Mouse (Mus musculus): ENCODE data around the gene Dnttip2. TPM values are rescaled to one million over a fixed set of nuclear protein-coding genes. Genes with fewer than 3 reads are reported as not detected.
A peak's percentile ranks its signal among the peaks of the same experiment; 100 is the strongest.
"Not testable (repeated sequence)": the region's sequence is repeated elsewhere in the genome, so short reads cannot be mapped to it uniquely, and the experiment has no call there.

Dnttip2 gene
- total RNA-seq (2015) (148 and 164 TPM in 2 replicates), total RNA-seq (2017) (121 and 132 TPM in 2 replicates)

DNA sequence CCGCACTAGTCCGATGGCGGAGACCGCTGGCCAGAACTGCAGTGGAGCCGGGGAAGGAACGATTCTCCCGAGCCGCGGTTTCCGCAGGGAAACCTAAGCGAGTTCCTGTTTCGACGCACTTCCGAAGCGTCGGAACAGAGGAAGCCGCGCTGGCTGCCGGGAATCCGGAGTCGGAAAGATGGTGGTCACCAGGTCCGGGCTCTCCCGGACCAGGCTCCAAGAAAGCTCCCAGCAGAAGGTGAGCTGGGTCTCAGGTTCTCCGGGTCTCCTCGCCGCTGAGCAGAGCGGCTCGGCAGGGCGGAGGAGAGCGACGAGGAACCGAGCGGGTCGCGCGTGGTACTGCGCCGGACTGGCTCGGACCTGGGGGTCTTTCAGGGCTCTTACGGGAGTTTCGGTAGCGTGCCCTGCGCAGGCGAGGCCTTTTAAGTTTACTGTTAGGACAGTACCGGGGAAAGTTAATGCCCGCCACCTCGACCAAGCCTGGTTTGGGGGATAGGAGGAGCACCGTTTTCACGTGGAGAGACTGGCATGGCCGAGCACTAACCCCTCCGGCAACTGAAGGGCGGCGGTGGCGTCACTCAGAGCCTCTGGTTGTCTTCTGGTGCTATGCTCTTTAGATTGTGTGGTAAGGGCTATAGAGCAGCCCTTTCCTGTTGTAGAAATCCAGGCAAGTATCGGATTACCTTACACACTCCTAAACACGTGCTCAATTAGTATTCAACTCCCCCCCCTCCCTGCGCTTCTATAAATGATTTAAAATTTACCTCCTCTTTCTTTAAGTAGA, at the start of gene Dnttip2:
Gene Dnttip2, plus strand, starts transcription at position 148 of the 784 bp plus-strand sequence.
- ATAC-seq (replicated peaks; ENCODE audit: poor library complexity) = peak; percentile 87

DNA sequence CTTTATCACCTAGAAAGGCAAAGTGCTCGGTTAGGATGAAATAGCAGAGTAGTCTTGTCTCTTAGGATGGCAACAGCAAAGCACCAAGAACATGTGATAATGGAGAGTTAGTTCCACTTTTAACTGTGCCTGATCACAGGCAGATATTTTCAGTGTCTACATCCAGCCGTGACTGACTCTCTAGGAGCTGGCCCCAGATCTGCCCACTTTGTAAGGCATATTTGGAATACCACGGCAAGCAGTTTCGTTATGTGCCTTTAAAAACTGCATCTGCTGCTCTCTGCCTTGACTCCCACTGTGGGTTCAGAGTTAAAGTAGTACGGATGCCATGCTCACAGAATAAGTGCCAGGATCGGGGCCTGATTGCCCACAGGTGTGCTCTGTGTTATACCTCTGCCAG, 47.2 kb upstream of the Dnttip2 start:
- not testable (repeated sequence) for ATAC-seq (replicated peaks; ENCODE audit: poor library complexity)

DNA sequence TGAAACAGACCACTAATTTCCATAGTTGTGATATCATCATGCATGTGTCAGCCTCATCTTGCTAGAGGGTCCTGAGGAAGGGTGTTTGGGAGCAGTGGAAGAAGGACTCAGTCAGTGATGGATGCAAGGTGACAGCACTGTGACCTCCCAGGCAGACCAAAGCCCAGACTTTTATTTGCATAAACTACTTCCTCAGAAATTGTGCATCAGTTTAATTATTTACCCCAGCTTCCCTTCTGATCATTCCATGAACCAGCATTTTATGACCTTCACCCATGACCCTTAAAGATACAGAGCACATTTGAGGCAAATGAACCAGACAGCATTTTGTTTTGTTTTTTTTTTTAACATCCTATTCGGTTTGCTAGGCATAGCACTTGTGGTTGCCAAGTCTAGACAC, 38.4 kb upstream of the Dnttip2 start:
- ATAC-seq (replicated peaks; ENCODE audit: poor library complexity) = no peak

DNA sequence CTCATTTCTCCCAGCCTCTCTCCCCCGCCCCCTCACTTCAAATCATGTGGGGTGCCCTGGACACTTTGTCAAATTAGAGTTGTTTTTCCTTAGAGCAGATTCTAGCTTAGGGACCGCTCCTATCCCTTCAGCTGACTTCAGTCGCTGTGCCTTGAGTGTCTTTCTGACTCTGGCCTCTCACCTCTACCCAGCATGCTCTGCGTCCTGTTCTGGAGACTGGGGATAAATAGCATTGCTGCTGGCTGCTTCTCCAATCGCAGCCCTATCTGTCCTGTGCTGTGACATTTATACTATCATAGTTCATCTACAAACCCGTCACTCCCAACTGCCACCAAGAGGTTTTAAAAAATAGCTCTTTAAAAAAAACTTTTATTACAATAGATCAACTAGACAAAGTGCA, 31.3 kb upstream of the Dnttip2 start:
- ATAC-seq (replicated peaks; ENCODE audit: poor library complexity) = peak; percentile 40

DNA sequence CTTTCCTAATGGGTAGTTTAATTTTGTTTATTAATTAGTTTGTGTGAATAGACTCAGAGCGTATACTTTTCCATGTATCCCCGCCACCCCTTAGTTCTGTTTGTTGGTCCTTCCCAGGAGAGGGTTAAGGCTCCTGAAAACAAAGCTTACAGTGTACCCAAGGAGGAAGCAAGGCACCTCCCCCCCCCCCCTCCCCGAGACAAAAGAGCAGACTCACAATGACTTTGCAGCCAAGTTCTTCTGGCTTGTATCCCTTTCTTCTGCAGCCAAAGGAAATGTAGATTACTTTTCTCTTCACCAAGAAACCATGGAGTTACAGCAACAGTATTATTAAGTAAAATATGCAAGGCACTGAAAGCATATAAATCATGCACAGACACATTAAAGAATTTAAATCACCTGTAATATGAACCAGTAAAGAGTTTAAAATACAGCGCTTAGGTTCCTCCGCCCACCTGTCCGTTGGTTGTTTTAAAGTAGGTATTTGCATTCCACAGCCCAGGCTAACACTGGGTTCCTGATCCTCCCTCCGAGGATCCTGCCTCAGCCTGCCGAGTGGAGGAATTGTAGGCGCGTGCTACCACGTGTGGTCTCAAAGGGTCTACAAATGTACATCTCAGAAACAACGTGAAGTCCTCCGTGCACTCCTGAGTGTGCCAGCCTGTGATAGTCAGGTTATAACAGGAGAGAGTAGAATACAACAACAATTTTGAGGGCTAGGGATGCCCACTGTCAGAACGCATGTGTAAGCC, 30.6 kb upstream of the Dnttip2 start:
- ATAC-seq (replicated peaks; ENCODE audit: poor library complexity) = 0 out of 2 replicates have a peak, but pooled peaks have one; percentile 10

DNA sequence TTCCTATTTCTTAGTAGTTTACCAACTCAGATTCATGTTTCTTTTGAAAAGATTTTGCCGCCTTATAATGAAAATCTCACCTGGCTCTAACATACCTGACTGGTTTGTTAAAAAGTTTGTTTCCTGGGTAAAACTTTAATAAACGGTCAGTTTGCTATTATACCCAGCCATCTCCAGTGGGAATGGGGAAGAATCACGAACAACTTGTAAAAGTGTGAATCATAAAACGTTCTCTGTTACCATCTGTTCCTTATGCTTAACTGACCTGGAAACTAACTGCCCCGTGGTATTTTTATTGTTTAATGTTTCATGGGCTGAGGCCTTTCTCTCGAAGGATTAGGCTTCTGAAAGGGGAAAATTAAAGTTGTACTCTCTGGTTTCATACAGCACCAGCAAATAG, 29.4 kb upstream of the Dnttip2 start:
- ATAC-seq (replicated peaks; ENCODE audit: poor library complexity) = no peak

DNA sequence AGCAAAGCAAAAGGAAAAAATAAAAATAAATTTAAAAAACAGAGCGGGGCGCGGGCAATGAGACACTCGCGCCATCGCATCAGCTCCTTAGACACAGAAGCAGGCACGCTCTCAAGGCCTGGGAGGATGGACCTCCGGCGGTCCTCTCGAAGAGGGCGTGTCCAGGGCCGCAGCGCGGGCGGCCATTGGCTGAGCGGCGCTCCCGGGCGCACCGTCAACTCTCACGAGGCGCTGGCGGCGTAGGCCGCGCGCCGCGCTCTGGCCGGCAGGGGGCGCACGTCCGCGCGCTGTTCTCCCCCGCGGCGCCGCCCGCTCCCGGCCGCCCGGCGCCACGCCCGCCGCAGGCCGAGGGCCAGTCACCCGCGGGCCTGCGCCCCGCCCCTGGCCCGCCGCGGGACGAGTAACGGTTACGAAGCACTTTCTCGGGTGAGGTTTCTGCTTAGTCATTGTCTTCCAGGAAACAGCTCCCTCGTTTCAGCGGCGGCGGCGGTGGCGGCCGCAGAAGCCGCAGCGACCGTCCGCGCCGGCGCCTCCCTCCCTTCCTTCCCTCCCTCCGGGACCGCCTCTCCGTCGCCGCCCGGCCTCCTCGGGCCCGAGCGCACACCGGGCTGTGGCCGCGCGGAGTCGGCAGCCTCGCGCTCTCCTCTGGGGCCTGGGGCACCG, 28.8 kb upstream of the Dnttip2 start, which contains the start of gene Gclm:
Gene Gclm, plus strand, starts transcription at position 343 of the 663 bp plus-strand sequence.
- ATAC-seq (replicated peaks; ENCODE audit: poor library complexity) = peak; percentile 66

DNA sequence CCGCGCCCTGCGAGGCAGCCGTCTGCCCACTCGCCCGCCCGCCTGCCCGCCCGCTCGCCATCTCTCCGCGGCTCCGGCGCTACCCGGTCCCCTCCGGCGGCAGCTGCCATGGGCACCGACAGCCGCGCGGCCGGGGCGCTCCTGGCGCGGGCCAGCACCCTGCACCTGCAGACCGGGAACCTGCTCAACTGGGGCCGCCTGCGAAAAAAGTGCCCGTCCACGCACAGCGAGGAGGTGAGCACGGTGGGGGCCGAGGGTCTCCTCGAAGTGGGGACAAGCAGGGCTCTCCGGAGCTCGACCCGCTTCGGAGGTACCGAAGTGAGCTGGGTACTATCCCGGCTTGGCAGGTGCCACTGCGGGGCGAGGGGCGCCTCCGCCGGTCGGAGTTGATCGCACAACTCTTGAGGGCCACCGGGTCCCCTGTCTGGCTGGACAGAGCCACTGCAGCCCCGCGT, 28.3 kb upstream of the Dnttip2 start:
- peak; percentile 4; the same call in 1 of the 2 replicates for ATAC-seq (replicated peaks; ENCODE audit: poor library complexity)

DNA sequence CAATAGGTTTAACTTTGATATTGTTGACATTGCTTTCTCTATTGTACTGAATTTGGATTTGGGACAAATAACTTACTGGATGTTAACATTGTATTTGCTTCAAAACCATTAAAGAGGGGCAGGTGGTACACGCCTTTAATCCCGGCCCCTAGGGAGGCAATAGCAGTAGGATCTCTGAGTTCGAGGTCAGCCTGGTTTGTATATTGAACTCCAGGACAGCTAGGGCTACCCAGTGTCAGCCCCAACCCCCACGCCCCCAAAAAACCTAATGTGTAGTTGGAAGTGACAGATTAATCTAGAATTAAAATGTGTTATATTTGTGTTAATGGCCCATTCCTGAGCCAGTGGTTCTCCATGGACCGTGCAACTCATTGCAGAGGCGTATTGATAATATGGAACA, 27.8 kb upstream of the Dnttip2 start:
- ATAC-seq (replicated peaks; ENCODE audit: poor library complexity) = no peak

DNA sequence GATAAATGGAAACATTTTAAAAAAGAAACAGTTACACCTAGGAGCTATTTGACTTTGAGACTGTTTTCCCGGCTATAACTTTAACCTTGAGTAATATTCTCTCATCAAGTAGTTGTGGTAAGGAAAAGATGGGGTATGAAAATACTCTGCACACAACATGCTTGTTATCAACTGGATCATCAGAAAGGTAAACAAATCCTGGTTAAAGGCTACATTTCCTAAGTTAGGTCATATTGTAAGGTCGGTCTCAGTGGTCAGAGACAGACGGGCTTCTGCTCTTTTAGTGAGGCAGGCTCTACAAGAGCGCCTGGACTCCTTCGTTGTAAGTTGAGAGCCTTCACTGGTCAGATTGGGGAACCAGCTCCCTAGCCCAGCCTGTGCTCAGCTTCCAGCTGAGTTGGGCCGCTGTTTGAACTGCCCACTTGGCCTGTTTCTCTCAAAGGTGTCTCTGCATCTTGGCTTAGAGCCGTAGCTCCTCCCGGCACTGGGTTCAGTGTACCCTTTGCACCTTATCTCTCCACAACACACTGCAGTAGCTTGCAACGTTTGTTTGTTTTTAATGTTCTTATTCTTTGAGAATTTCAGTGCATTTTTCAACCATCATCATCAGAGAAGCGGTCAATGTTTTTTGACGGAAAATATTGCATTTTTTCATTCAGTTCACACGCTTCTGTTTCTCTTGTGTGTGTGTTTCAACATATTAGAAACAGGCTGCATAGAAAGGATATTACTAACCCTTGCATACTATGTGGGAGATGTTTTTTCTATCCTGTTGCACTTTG, 27.0 kb upstream of the Dnttip2 start:
- peak; percentile 47 for ATAC-seq (replicated peaks; ENCODE audit: poor library complexity)

DNA sequence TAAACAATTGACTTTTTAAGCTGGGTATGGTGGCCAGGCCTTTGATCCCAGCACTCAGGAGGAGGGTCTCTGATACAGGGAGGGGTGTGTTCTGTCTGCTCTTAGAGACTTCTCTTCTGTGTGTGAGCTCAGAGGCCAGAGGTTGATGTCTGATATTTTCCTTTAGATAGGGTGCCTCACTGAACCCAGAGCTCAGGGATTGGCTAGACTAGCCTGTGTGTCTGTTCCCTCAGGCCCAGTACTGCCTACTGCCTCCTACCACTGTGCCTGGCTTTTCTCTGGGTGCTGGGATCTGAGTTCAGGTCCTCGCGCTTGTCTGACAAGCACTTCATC, 26.5 kb upstream of the Dnttip2 start:
- ATAC-seq (replicated peaks; ENCODE audit: poor library complexity) = peak; percentile 32

DNA sequence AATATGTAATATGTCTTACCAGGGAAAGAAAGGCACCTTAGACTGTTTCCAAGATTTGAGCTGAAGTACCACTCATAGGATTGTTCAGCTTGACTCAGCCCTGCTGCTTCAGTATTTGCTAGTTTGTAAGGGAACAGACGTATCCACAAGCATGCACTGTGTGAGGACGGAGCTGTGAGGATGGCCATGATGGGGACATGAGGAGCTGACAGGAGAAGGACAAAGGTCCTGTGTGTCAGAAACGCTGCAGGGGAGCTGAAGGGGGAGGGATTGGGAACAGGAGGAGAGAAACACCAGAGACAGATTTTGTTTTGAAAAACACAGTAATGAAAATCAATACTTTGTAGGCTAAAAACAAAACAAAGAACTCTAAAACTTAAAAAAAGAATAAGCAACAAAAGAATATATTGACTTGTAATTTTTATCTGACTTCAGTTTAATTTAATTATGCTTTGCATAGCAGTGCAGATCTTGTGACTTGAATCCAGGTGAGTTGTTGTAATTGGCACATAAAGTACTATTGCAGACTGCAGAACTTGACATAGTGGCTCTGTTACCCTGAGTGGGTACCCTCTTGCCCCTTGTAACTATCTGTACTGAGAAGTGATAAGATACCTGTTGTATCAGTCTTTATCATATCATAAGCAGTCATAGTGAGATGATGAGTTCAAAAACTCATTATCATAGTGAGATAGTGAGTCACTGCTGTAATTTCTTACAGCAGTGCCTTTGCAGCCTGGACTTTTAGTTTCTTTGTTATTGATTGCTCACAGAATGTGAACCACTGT, 21.5 kb upstream of the Dnttip2 start:
- ATAC-seq (replicated peaks; ENCODE audit: poor library complexity) = no peak

DNA sequence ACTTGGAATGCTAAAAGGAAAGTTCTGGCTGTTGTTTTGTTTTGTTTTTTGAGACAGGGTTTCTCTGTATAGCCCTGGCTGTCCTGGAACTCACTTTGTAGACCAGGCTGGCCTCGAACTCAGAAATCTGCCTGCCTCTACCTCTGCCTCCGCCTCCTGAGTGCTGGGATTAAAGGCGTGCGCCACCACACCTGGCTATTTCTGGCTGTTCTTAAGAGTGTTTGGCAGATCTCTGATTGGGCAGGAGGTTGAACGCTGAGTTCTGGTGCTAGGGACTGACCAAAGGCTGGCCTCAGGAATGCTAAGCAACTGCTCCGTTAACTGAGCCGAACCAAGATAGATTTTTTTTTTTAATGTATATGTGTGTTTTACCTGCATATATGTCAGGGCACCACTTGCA, 20.1 kb upstream of the Dnttip2 start:
- ATAC-seq (replicated peaks; ENCODE audit: poor library complexity) = not testable (repeated sequence)

DNA sequence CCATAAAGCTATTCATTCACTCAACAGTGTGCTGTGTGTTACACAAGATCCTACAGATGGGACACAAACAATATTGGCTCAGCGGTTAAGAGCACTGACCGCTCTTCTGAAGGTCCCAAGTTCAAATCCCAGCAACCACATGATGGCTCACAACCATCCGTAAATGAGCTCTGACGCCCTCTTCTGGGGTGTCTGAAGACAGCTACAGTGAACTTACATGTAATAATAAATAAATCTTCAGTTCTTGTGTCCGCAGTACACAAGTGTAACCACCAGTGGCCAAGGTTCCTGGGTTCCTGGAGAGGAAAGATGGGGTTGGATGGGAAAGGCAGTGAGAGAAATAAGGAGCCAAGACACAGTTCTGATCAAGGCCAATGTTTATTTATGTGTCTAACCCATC, 4.2 kb upstream of the Dnttip2 start:
- no peak for ATAC-seq (replicated peaks; ENCODE audit: poor library complexity)

DNA sequence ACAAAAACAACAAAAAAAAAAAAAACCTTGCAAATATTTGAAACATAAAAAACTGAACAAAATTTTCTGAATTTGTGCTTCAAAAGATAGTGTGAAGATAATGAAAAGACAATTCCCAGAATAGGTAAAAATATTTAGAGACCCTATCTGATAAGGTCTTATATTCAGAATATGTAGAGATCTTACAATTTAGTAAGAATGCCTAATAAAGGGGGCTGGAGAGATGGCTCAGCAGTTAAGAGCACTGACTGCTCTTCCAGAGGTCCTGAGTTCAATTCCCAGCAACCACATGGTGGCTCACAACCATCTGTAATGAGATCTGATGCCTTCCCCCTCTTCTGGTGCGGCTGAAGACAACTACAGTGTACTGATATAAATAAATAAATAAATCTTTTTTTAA, 1.6 kb upstream of the Dnttip2 start:
- not testable (repeated sequence) for ATAC-seq (replicated peaks; ENCODE audit: poor library complexity)

DNA sequence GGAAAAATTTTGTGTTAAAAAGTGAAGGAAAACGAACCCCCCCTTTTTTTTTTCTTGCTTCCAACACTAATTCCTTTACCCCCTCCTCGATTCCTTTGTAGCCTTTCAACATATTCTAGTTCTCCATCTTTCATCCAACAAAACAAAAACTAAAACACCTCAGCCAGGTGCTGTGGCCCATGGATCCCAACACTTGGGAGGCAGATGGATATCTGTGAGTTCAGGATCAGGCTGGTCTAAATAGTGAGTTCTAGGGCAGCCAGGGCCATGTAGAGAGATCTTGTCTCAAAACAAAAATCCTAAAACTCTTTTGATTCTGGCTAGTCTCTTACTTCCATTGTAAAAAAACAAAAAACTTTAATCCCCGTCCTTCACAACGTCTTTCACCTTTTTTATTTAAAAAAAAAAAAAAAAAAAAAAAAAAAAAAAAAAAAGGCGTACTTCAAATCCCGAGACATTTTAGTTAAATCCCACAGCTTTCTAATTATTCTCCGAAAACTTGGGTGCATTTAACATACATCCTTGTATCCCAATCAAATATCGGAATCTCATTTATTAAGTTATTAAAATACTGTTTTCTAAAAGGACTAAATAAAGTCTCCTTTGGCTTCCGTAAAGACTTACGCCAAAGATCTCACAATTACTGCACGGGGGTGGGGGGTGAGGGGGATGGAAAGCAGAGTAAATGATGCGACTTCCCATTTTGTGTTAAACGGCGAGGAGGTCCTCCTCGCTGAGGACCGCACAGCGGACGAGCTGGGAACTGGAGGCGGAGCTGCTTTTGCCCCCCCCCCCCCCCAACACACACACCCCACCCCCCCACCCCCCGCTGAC, 564 bp upstream of the Dnttip2 start:
- ATAC-seq (replicated peaks; ENCODE audit: poor library complexity) = no peak

DNA sequence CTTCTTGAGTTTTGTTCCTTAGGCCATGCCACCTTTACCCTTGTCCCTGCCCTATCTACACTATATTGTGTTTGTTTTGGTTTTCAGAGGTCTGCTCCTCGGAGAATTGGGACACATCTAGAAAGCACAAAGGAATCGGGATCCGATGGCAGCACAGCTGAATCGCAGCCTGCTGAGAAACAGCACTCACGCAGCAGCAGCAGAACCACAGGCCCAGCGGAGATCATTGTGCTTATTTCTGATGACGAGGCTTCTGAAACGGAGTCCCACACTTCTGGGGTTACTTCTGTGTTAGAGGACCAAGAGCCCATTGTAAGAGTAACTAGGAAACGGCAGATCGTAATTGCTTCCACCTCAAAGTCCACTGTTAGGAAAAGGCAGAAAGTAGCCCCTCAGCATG, 923 bp downstream of the Dnttip2 start:
- no peak for ATAC-seq (replicated peaks; ENCODE audit: poor library complexity)

DNA sequence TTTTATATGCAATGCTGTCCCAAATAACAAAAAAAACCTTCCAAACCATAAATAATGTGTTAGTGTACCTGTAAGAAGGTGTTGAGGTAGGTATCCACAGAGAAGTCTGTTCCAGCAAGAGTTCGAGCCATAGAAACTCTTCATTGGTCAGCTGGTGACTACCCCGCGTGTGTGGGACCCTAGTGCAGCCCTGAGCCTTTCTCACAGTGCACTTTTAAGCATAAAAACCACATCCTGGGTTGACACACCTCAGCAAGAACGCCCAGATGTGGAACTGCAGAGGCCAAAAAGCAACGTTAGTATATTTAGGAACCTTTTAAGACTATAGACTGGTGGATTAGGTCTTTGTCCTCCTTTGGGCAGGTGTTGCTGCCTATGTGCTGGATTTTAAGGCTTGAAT, 13.0 kb downstream of the Dnttip2 start:
- no peak for ATAC-seq (replicated peaks; ENCODE audit: poor library complexity)

DNA sequence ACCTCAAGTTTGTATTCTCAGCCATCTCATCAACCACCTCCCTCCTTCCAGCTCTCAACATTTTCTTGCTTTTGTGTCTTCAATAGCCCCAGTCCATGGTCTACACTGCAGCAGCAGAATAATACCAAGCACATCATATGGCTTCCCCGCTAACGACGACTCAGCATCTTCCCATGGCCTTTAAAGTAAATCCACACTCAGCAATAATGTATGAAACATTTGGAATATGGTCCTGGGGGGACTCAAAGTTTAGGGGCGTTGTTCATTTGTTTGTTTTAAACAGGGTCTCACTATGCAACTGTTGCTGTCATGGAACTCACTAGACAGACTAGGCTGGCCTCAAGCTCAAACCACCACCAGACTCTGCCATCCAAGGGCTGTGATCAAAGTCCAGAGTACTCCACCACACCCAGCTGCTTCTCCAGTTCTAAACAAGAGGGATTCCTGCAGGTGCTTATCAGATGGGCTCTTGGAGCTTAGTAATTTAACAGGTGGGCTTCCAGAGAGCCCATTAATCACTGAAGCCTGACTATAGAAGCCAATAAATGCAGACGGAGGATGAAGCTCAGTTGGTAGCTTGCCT, 14.5 kb downstream of the Dnttip2 start:
- no peak for ATAC-seq (replicated peaks; ENCODE audit: poor library complexity)
